Mouse (Mus musculus): Measurements from ENCODE around the gene Pf4. TPM values are rescaled to one million over a fixed set of nuclear protein-coding genes. Genes with fewer than 3 reads are reported as not detected.

The Pf4 gene
- polyA plus RNA-seq (2015; fragmentation: Illumina TruSeq; extraction: RNeasy Lipid Tissue Mini Kit (QIAGEN cat#74804); ENCODE audit: insufficient read depth, low replicate concordance): 62.9 TPM

DNA sequence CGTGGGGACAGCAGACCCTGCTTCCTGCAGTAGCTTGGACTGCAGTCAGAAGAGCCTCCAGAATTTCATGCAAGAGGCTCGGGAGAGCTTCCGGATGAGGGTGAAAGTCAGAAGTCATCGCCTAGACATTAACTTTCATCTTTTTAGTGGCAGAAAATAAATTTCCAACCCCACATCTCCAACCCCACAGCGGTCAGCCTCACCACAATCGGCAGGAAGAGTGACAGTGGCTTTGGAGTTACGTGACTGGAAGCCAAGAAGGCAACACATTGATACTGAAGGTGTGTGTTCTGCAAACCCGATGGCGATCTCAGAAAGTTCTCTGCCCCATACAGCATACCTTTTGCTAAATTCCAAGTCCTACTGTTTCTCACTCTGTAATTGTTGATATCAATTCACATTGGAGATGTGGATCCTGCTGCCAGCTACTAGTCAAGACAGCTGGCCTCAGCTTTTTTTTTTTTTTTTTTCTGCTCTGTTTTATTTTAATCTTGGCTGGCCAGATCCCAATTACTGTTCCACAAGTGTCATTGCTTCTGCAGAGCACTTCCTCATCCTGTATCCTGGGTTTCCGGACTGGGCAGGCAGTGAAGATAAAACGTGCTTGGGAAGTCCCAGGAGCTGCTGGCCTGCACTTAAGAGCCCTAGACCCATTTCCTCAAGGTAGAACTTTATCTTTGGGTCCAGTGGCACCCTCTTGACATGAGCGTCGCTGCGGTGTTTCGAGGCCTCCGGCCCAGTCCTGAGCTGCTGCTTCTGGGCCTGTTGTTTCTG is at the start of gene Pf4:
Gene Pf4, plus strand, starts transcription at position 556 of the 774 bp plus-strand sequence.

DNA sequence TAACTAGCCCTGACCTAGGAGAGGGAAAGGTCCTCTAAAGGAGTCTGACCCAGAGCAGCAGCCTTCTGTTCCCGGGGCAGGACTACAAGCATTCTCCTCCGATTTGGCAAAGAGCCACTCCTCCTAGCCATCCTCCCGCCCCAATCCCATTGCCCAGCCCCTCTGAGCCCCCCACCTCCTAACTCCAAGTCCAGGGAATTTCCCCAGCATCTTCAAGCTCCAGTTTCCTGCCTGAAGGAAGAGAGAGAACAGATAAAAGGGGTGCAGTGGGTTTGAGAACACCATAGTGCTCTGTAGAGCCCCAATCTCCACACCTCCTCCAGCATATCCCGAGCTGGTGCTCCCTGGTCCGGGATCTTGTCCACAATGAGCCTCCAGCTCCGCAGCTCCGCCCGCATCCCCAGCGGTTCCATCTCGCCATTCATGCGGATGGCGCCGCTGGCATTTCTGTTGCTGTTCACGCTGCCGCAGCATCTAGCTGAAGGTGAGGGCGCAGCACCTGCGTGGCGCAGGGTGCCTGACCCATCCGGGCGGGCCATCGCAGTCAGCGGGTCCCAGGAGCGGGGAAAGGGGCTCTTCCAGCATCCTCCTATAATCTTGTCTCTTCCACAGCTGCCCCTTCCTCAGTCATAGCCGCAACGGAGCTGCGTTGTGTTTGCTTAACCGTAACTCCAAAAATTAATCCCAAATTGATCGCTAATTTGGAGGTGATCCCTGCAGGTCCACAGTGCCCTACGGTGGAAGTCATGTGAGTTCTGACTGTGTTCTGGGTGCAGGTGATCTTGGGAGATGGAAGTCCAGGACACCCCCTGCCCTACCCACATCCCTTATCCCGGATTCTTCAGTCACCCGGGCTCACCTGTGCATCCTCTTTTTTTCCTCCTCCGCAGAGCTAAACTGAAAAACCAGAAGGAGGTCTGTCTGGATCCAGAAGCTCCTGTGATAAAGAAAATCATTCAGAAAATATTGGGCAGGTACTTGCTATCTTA is 12.9 kb upstream of the Pf4 start, which contains the start of gene Cxcl5:
Gene Cxcl5, plus strand, starts transcription at position 284 of the 989 bp plus-strand sequence.

DNA sequence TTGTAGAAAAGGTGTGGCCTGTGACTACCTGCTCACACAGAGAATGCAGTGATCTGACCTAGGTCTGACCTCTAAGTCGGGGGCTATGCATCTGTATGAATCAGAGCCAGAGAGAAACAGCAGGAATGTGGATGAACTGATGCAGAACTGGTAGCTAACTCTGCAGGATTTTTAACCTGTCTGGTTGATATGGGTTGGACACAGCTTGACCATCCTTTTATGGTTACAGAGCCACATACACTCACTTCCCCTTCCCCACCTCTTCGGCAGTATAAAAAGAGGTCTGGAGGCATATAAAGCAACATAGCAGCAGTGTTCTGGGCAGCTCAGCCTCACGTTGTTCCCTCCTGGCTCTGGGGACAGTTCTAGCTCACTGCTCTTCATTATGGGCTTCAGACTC is 4.0 kb upstream of the Pf4 start, which contains the start of gene Ppbp:
Gene Ppbp, plus strand, starts transcription at position 301 of the 400 bp plus-strand sequence.

DNA sequence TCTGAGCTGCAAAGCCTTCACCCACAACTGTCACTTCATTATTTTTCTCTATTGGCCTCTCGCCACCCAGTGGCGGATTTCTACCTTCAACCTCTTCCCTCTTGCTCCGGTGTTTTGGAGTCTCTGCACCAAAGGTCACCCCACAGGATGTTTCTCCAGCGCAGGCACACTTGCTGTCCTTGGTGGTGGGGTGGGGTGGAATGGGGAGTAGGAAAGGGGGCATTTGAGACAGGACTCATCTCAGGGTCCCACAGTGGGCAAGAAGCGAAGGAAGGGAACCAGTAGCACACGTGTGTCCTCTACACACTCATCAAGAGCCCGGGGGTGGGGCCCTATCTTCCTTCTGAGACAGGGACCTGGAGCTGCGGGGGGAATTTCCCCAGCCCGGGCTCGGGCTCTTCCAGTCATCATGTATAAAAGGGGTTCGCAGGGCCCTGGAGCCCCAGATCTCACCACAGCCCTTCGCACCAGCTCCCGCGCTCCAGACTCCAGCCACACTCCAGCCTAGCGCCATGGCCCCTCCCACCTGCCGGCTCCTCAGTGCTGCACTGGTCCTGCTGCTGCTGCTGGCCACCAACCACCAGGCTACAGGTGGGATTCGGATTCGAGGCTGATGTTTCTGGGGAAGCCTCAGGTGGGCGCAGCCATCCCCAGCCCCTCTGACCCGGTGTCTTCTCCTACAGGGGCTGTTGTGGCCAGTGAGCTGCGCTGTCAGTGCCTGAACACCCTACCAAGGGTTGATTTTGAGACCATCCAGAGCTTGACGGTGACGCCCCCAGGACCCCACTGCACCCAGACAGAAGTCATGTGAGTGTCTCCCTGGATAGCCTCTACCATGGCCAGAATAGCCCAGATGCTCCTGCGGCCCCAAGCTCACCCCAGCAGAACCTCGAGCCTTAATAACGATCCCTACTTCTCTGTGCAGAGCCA is 13.7 kb downstream of the Pf4 start, which contains the start of gene Cxcl3:
Gene Cxcl3, plus strand, starts transcription at position 445 of the 930 bp plus-strand sequence.

DNA sequence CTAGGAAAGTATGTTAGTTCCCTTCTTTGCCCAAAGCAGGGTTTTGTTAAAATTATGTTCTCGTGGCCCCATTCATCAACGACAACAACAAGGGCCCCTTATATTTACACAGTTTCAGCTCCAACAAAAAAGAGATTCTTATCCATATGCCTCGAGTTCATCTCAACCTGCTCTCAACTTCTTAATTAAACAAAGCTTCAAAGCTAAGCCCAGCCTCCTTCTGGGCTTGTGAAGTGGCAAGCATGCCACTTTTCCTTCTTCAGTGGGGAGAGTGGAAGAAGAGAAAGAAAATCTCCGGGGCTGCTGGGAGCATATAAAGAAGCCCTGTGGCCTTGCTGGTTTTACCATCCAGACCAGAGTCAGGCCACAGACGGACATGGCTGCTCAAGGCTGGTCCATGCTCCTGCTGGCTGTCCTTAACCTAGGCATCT is 22.0 kb downstream of the Pf4 start, which contains the start of gene Cxcl15:
Gene Cxcl15, plus strand, starts transcription at position 340 of the 431 bp plus-strand sequence.

Other genes with a start within 250 kb of the Pf4 start
- gene 5830473C10Rik, start 211.3 kb upstream of the Pf4 start, polyA plus RNA-seq (2015; fragmentation: Illumina TruSeq; extraction: RNeasy Lipid Tissue Mini Kit (QIAGEN cat#74804); ENCODE audit: insufficient read depth, low replicate concordance): not detected
- 6.1 TPM for gene Rassf6, start 131.8 kb upstream of the Pf4 start, polyA plus RNA-seq (2015; fragmentation: Illumina TruSeq; extraction: RNeasy Lipid Tissue Mini Kit (QIAGEN cat#74804); ENCODE audit: insufficient read depth, low replicate concordance)
- 1.7 TPM for gene Cxcl5, start 13.1 kb upstream of the Pf4 start, polyA plus RNA-seq (2015; fragmentation: Illumina TruSeq; extraction: RNeasy Lipid Tissue Mini Kit (QIAGEN cat#74804); ENCODE audit: insufficient read depth, low replicate concordance)
- gene Ppbp, start 3.9 kb upstream of the Pf4 start, polyA plus RNA-seq (2015; fragmentation: Illumina TruSeq; extraction: RNeasy Lipid Tissue Mini Kit (QIAGEN cat#74804); ENCODE audit: insufficient read depth, low replicate concordance): 117 TPM
- gene Cxcl3, start 13.7 kb downstream of the Pf4 start, polyA plus RNA-seq (2015; fragmentation: Illumina TruSeq; extraction: RNeasy Lipid Tissue Mini Kit (QIAGEN cat#74804); ENCODE audit: insufficient read depth, low replicate concordance): not detected
- gene Cxcl15, start 22.1 kb downstream of the Pf4 start, polyA plus RNA-seq (2015; fragmentation: Illumina TruSeq; extraction: RNeasy Lipid Tissue Mini Kit (QIAGEN cat#74804); ENCODE audit: insufficient read depth, low replicate concordance): not detected
- 1.3 TPM for gene Cxcl1, start 118.8 kb downstream of the Pf4 start, polyA plus RNA-seq (2015; fragmentation: Illumina TruSeq; extraction: RNeasy Lipid Tissue Mini Kit (QIAGEN cat#74804); ENCODE audit: insufficient read depth, low replicate concordance)
- 0.22 TPM for gene Cxcl2, start 131.4 kb downstream of the Pf4 start, polyA plus RNA-seq (2015; fragmentation: Illumina TruSeq; extraction: RNeasy Lipid Tissue Mini Kit (QIAGEN cat#74804); ENCODE audit: insufficient read depth, low replicate concordance)
- 15.7 TPM for gene Mthfd2l, start 158.7 kb downstream of the Pf4 start, polyA plus RNA-seq (2015; fragmentation: Illumina TruSeq; extraction: RNeasy Lipid Tissue Mini Kit (QIAGEN cat#74804); ENCODE audit: insufficient read depth, low replicate concordance)

Measured in spleen, adult 10 weeks (tissue).